Mouse (Mus musculus) bone marrow macrophage, adult 2 months (primary cell): ENCODE data around the gene Lax1. TPM values are rescaled to one million over a fixed set of nuclear protein-coding genes. Genes with fewer than 3 reads are reported as not detected.

ENCODE experiments used
- H3K27ac ChIP-seq: 2 replicates; pipeline ENCODE4 v1.5.1; 2012; ENCODE audit warnings: low read depth, low read length; ENCODE audit not compliant: insufficient read depth
- H3K4me1 ChIP-seq: 2 replicates; pipeline ENCODE4 v1.6.1; 2012; ENCODE audit warnings: low read length; ENCODE audit not compliant: control insufficient read depth, insufficient read depth
- H3K4me3 ChIP-seq: 2 replicates; pipeline ENCODE4 v1.5.1; 2012; ENCODE audit warnings: mild to moderate bottlenecking, low read length, moderate library complexity; ENCODE audit not compliant: insufficient read depth
- CTCF ChIP-seq: IDR thresholded peaks from 2 replicates; pipeline ENCODE4 v1.5.1; 2012; ENCODE audit warnings: low read depth, mild to moderate bottlenecking, low read length, moderate library complexity
- POLR2A ChIP-seq: IDR thresholded peaks from 2 replicates; pipeline ENCODE4 v1.6.1; 2012; ENCODE audit warnings: mild to moderate bottlenecking, low read depth, low read length, borderline replicate concordance
- polyA plus RNA-seq: library from polyadenylated mRNA; stranded (reverse); fragments of >200 nt; gene quantifications from 2 replicates; pipeline ENCODE4 v1.2.4, GENCODE M21; 2012; ENCODE audit not compliant: missing spikeins, insufficient read depth, insufficient read length

The Lax1 gene
- polyA plus RNA-seq, 1 experiment: not detected

DNA sequence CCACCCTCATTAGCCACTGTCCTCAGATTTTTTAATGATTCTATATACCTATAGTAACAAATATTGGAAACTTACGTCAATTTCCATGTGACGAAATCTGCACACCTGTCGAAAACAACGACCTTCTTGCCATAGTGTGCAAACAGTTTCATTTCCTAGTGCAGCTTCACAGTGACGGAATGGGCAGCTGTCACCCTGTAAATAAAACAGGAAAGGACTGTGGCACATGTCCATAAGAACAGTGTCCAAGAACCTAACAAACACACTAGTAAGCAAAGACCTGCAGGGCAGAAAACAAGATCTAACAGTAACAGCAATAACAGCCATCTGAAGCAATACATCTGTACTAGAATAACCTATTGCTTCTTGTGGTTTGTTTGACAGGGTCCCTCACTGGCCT lies 44.3 kb downstream of the Lax1 start:
- no peak for TF ChIP-seq CTCF
- TF ChIP-seq POLR2A: no peak
- no peaks in the 10 kb centered on the region for H3K4me1 ChIP-seq
- H3K4me3 ChIP-seq: no peak overlapping the region
- H3K27ac ChIP-seq: no peak overlapping the region

DNA sequence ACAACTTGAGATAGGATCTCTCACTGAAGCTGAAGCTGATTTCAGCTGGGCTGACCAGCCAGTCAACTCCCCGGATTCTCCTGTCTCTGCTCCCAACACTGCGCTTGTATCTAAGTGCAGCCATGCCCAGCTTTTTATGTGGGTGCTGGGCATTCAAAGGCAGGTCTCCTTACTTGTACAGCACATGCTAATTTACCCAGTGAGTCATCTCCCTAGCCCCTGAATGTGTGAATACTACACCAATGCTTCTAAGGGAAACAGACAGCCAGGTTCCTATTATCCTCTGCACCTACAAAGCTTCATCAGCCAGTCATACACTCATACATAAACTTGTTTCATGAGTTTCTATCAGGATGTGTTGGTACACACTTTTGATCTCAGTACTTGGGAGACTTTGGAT lies 48.7 kb downstream of the Lax1 start:
- Histone ChIP-seq H3K4me3 (no peak overlapping the region), H3K4me1 (no peaks in the 10 kb centered on the region), H3K27ac (no peak overlapping the region)
- TF ChIP-seq POLR2A (no peak), CTCF (no peak)

DNA sequence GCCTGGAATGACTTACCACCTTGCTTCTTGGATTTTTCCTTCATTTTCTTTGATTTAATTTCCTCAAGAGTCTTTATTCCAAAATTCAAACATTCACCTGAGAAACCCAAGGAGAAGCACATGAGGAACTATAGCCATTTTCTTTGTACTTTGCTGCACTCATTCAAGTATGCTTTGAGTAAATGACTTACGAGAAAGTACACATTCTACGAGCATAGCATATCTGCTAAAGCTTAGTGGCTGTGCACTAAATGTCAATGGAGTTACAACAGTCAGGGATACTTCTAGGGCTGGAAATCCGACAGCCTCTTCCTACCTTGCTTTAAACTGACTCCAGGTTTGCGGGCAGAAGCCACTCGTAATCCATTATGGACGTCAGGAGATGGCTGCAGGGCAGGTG lies 51.4 kb downstream of the Lax1 start:
- TF ChIP-seq POLR2A (no peak), CTCF (no peak)
- H3K4me1 ChIP-seq: no peaks in the 10 kb centered on the region
- H3K27ac ChIP-seq: no peak overlapping the region
- H3K4me3 ChIP-seq: no peak overlapping the region

DNA sequence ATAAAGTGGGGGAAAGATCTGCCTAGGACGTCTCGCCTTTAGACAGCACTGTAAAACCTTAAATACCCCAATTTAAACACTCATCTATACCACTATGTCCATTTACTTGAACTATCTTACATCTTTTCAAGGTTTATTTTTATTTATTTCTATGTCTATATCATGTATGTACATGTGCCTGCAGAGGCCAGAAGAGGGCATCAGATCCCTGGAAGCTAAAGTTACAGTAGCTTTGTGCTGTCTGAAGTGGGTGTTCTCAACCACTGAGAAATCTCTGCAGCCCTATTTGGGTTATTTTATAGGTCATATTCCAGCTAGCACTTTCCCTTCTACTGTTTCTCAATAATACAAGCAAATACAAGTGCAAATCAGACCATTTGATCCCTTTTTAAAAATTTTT lies 57.7 kb downstream of the Lax1 start:
- H3K4me3 ChIP-seq: no peak overlapping the region
- no peak for TF ChIP-seq CTCF
- TF ChIP-seq POLR2A: no peak

More for the DNA sequence above, 57.7 kb downstream of the Lax1 start:
- Histone ChIP-seq H3K4me1 (no peaks in the 10 kb centered on the region), H3K27ac (no peak overlapping the region)

Other genes with a start within 250 kb of the Lax1 start
- gene Snrpe, start 79.8 kb downstream of the Lax1 start, polyA plus RNA-seq: 175 and 208 TPM in 2 replicates
- 6.6 and 7.6 TPM in 2 replicates for gene Zbed6, start 29.2 kb downstream of the Lax1 start, polyA plus RNA-seq
- 22.9 and 25.1 TPM in 2 replicates for gene Gm38394, start 28.8 kb downstream of the Lax1 start, polyA plus RNA-seq
- gene Atp2b4, start 110.9 kb upstream of the Lax1 start, polyA plus RNA-seq: 2.9 and 3.7 TPM in 2 replicates
- gene Optc, start 217.9 kb upstream of the Lax1 start, polyA plus RNA-seq: not detected in 2 replicates
- gene Prelp, start 231.3 kb upstream of the Lax1 start, polyA plus RNA-seq: 0.40 TPM in 1 of 2 replicates, not detected in the other